Mouse (Mus musculus) spleen, adult 2 months (tissue): ENCODE data around the gene Cacna1f.

Experiments
- CTCF ChIP-seq: fragments of 200-500 bp; IDR thresholded peaks from 2 replicates; pipeline ENCODE4 v1.5.1; 2011; ENCODE audit warnings: mild to moderate bottlenecking, inconsistent platforms; ENCODE audit not compliant: insufficient read depth, insufficient read length, insufficient replicate concordance; ENCODE audit errors: extremely low read depth
- POLR2A ChIP-seq: fragments of 200-500 bp; IDR thresholded peaks from 2 replicates; pipeline ENCODE4 v1.6.1; 2011; ENCODE audit warnings: low read depth, low read length, inconsistent platforms

GRCm38 (mm10) chrX:7658031-7658784 lies 51.3 kb downstream of the Cacna1f start:
- TF ChIP-seq CTCF = no peak
- no peak for TF ChIP-seq POLR2A
